Mouse (Mus musculus): ENCODE data around the gene Fgfr4. TPM values are rescaled to one million over a fixed set of nuclear protein-coding genes. Genes with fewer than 3 reads are reported as not detected.
A peak's percentile ranks its signal among the peaks of the same experiment; 100 is the strongest.

The Fgfr4 gene
- total and polyA plus RNA-seq, 3 experiments = not detected

DNA sequence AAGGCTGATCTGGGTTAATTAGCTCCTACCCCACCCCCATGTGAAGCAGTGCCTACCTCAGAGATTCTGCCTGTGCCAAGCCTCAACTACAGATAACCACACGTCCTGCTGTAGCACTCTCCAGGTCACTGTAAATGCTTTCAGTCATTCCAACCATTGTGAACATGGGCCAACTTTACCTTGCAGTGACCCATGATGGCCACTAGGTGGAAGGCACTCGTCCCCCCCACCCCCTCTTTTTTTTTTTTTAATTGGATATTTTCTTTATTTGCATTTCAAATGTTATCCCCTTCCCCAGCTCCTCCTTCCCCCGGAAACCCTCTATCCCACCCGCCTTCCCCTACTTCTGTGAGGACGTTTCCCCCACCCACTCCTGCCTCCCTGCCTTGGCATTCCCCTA is 17.1 kb upstream of the Fgfr4 start (continued):
- TF ChIP-seq MEF2A (IDR thresholded peaks at IDR 0.05; ENCODE audit: extremely low read depth, insufficient replicate concordance, low read depth, low read length, poor library complexity, severe bottlenecking) (no peak), HCFC1 (IDR thresholded peaks at IDR 0.05; ENCODE audit: low read depth, low read length) (no peak), CHD2 (IDR thresholded peaks at IDR 0.05; ENCODE audit: low read length) (no peak), E2F4 (IDR thresholded peaks at IDR 0.05; ENCODE audit: borderline replicate concordance, low read depth, low read length) (no peak), RCOR1 (IDR thresholded peaks at IDR 0.05; ENCODE audit: low read depth, low read length) (no peak), EP300 (IDR thresholded peaks at IDR 0.05; ENCODE audit: low read depth in 1 of 2, low read length in 2 of 2) (no peak), CHD1 (IDR thresholded peaks at IDR 0.05; ENCODE audit: low read depth, low read length) (no peak), MAFK (IDR thresholded peaks at IDR 0.05; ENCODE audit: borderline replicate concordance, low read depth, low read length) (no peak), SMC3 (IDR thresholded peaks at IDR 0.05; ENCODE audit: low read depth, low read length) (peak; percentile 28), JUND (IDR thresholded peaks at IDR 0.05; ENCODE audit: low read depth, low read length) (no peak), ZC3H11A (IDR thresholded peaks at IDR 0.05; ENCODE audit: low read depth, low read length) (no peak), ZNF384 (IDR thresholded peaks at IDR 0.05; ENCODE audit: low read depth, low read length) (peak; percentile 90), MXI1 (IDR thresholded peaks at IDR 0.05; ENCODE audit: low read depth, low read length) (no peak), TAL1 (IDR thresholded peaks at IDR 0.05; ENCODE audit: low read length) (no peak)

DNA sequence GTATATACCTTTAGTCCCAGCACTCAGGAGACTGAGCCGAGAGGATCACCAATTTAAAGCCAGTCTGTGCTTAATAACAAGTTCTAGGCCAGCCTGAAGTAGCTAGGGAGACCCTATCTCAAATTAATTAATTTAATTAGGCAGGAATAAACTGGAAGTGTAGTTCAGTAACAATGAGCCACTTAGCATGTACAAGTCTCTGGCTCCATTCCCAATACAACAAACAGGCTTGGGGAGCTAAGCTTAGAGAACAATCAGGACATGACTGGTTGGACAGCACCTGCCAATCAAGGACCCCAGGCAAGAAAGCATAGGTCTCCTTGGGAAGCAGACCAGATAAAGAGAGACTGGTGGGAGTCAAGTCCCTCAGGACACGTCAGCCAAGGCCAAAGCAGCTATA is 12.2 kb upstream of the Fgfr4 start:
- TF ChIP-seq SIN3A (IDR thresholded peaks at IDR 0.05; ENCODE audit: low read length) = no peak
- no peaks in the 10 kb centered on the region for H3K27me3 ChIP-seq (ENCODE audit: control insufficient read depth in 1 of 2, insufficient read depth in 2 of 2, low read length in 2 of 2)
- no peaks in the 10 kb centered on the region for H3K4me1 ChIP-seq (ENCODE audit: control insufficient read depth in 1 of 2, insufficient read depth in 2 of 2, low read length in 2 of 2)
- no peak overlapping the region for H3K27ac ChIP-seq (ENCODE audit: control insufficient read depth, low read depth, low read length)
- no peaks in the 10 kb centered on the region for H3K9me3 ChIP-seq (replicated peaks; ENCODE audit: insufficient read depth, low read length)
- DNase-seq (ENCODE audit: low read depth, low spot score) = no peak
- H3K36me3 ChIP-seq (ENCODE audit: control insufficient read depth in 1 of 2, insufficient read depth in 2 of 2, low read length in 2 of 2) = no peaks in the 10 kb centered on the region
- no peak overlapping the region for H3K4me3 ChIP-seq (ENCODE audit: control insufficient read depth in 1 of 2, insufficient read depth in 1 of 2, low read depth in 2 of 2, low read length in 2 of 2)
- no peaks in the 10 kb centered on the region for H3K79me2 ChIP-seq (ENCODE audit: control insufficient read depth, insufficient read depth, low read length, poor library complexity)
- H3K9ac ChIP-seq (ENCODE audit: control insufficient read depth, low read depth, low read length, poor library complexity, severe bottlenecking) = no peak overlapping the region

DNA sequence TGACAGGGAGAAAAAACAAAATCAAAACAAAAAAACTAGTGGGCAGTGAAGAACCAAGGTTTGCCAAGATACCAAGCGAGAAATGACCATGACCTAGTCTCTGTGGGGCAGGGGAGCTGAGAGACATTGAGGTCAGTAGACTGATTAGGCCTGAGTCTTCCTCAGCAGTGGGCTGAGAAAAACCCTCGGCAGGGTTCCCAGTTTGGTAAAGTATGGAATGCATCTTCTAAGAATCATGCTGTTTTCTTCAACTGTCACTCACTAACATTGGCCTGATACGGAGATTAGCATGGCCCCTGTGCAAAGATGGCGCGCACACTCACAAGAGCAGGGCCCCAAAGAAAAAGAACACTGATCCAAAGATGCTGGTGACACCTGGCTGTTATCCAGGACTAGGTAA is 1.5 kb downstream of the Fgfr4 start:
- no peak overlapping the region for H3K9ac ChIP-seq (ENCODE audit: control insufficient read depth, low read depth, low read length, poor library complexity, severe bottlenecking)
- H3K27me3 ChIP-seq (ENCODE audit: control insufficient read depth in 1 of 2, insufficient read depth in 2 of 2, low read length in 2 of 2) = no peaks in the 10 kb centered on the region; a peak in 1 of 4 replicates
- H3K27ac ChIP-seq (ENCODE audit: control insufficient read depth, low read depth, low read length) = no peak overlapping the region
- H3K4me1 ChIP-seq (ENCODE audit: control insufficient read depth in 1 of 2, insufficient read depth in 2 of 2, low read length in 2 of 2) = no peaks in the 10 kb centered on the region
- no peaks in the 10 kb centered on the region for H3K9me3 ChIP-seq (replicated peaks; ENCODE audit: insufficient read depth, low read length)
- no peak for DNase-seq (ENCODE audit: low read depth, low spot score)
- TF ChIP-seq POLR2AphosphoS2 (IDR thresholded peaks at IDR 0.05; ENCODE audit: low read length) (no peak), RAD21 (IDR thresholded peaks at IDR 0.05; ENCODE audit: low read depth, low read length) (no peak), ZKSCAN1 (IDR thresholded peaks at IDR 0.05; ENCODE audit: low read depth, low read length) (no peak), GABPA (IDR thresholded peaks at IDR 0.05; ENCODE audit: low read depth, low read length) (no peak), MEF2A (IDR thresholded peaks at IDR 0.05; ENCODE audit: extremely low read depth, insufficient replicate concordance, low read depth, low read length, poor library complexity, severe bottlenecking) (no peak), UBTF (IDR thresholded peaks at IDR 0.05; ENCODE audit: borderline replicate concordance, insufficient read depth, low read depth, low read length) (no peak), TAL1 (IDR thresholded peaks at IDR 0.05; ENCODE audit: low read length) (no peak), ZC3H11A (IDR thresholded peaks at IDR 0.05; ENCODE audit: low read depth, low read length) (no peak), ETS1 (IDR thresholded peaks at IDR 0.05; ENCODE audit: low read depth, low read length) (no peak)
- no peak overlapping the region for H3K4me3 ChIP-seq (ENCODE audit: control insufficient read depth in 1 of 2, insufficient read depth in 1 of 2, low read depth in 2 of 2, low read length in 2 of 2)
- H3K79me2 ChIP-seq (ENCODE audit: control insufficient read depth, insufficient read depth, low read length, poor library complexity) = no peaks in the 10 kb centered on the region
- H3K36me3 ChIP-seq (ENCODE audit: control insufficient read depth in 1 of 2, insufficient read depth in 2 of 2, low read length in 2 of 2) = no peaks in the 10 kb centered on the region
